Mouse (Mus musculus): ENCODE data around the gene Pdcl.

Gene Pdcl

GRCm38 (mm10) chr2:37358633-37359540 lies at the start of gene Pdcl:
TSS of gene Pdcl (minus strand) at chr2:37359332.
- peak; percentile 77 to 78 for DNase-seq (ENCODE audit: low spot score in 2 of 2)

- DNase-seq (ENCODE audit: low spot score in 2 of 2) = no peak
Measured at GRCm38 (mm10) chr2:37395539-37395938, 36.4 kb upstream of the Pdcl start.

- DNase-seq (ENCODE audit: low spot score in 2 of 2) = no peak
Measured at GRCm38 (mm10) chr2:37382921-37383320, 23.8 kb upstream of the Pdcl start.

GRCm38 (mm10) chr2:37380189-37380588 lies 21.1 kb upstream of the Pdcl start:
- peak in 1 of 2 experiments; percentile 36 for DNase-seq (ENCODE audit: low spot score in 2 of 2)

- no peak for DNase-seq (ENCODE audit: low spot score in 2 of 2)
Measured at GRCm38 (mm10) chr2:37376018-37376417, 16.9 kb upstream of the Pdcl start.

- no peak for DNase-seq (ENCODE audit: low spot score in 2 of 2)
Measured at GRCm38 (mm10) chr2:37370651-37371050, 11.5 kb upstream of the Pdcl start.

GRCm38 (mm10) chr2:37359908-37360307 lies 776 bp upstream of the Pdcl start:
- no peak for DNase-seq (ENCODE audit: low spot score in 2 of 2)

GRCm38 (mm10) chr2:37355571-37355970 lies 3.6 kb downstream of the Pdcl start:
- DNase-seq (ENCODE audit: low spot score in 2 of 2) = no peak

GRCm38 (mm10) chr2:37351671-37352070 lies 7.5 kb downstream of the Pdcl start:
- DNase-seq (ENCODE audit: low spot score in 2 of 2) = no peak

- DNase-seq (ENCODE audit: low spot score in 2 of 2) = peak in 1 of 2 experiments; percentile 37
Measured at GRCm38 (mm10) chr2:37338497-37339187, 20.5 kb downstream of the Pdcl start.

GRCm38 (mm10) chr2:37333321-37333720 lies 25.8 kb downstream of the Pdcl start:
- DNase-seq (ENCODE audit: low spot score in 2 of 2) = no peak

- DNase-seq (ENCODE audit: low spot score in 2 of 2) = no peak
Measured at GRCm38 (mm10) chr2:37326215-37326614, 32.9 kb downstream of the Pdcl start, which contains the start of gene Olfr368. TSS of gene Olfr368 (plus strand) at chr2:37326515.
